Mouse (Mus musculus) duodenum, adult 2 months (tissue): ENCODE data around the gene Ofcc1. TPM values are rescaled to one million over a fixed set of nuclear protein-coding genes. Genes with fewer than 3 reads are reported as not detected.

Experiments
- polyA plus RNA-seq: library from polyadenylated mRNA; depleted of rRNA; stranded (reverse); fragments of >200 nt; gene quantifications from 2 replicates; pipeline ENCODE4 v1.2.3, GENCODE M21; 2012; ENCODE audit warnings: low replicate concordance; rRNA removed

Ofcc1 gene
- not detected in 2 replicates for polyA plus RNA-seq

DNA sequence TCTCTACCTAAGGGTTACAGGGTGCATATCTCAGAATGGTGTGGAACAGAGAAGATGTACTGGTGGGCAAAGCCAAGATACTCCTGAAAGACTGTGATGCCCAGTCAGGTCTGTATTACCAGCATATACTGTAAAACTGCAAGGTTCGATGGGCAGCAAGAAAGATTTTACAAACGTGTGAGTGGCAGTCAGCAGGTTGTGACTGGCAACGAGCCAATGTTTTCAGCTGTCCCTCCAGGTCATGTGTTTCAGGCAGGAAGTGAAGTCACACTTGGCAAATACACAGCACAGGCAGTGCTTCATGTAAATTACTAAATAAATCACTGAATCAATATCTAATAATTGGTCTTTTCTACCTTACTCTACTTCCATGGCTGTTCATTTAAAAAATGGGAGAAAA is at the start of gene Ofcc1:
Gene Ofcc1, minus strand, starts transcription at position 163 of the 400 bp plus-strand sequence.

